Mouse (Mus musculus): ENCODE measurements around the gene Ythdc1. TPM values are rescaled to one million over a fixed set of nuclear protein-coding genes. Genes with fewer than 3 reads are reported as not detected.
A peak's percentile ranks its signal among the peaks of the same experiment; 100 is the strongest.
"Not testable (repeated sequence)": the region's sequence is repeated elsewhere in the genome, so short reads cannot be mapped to it uniquely, and the experiment has no call there.

The Ythdc1 gene
- total RNA-seq, 2 experiments from 2014 or later: 64.5 to 65.3 TPM

DNA sequence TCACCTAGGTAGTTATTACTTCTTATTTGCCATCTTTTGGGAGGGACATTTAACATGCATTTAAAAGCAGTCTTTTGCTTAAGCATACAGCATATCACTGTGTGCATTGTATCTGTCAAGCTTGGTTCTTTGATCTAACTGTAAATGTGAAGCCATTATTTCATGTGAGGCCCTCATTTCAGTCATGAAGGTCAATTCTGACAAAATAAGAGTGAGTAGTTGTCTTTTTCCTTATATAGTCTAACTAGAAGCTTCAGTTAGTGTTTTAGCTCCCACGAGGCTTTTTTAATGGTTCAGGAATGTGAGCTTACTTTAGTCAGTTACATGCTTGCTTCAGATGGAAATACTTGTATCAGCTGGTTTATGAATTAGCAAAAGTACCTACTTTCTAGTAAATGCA lies 34.1 kb downstream of the Ythdc1 start:
- Histone ChIP-seq H3K27ac (no peak overlapping the region), H3K4me3 (no peak overlapping the region)
- no peak for TF ChIP-seq CTCF (conservative IDR thresholded peaks at IDR 0.05)
- no peak for DNase-seq (ENCODE audit: low spot score in 2 of 2)

GRCm38 (mm10) chr5:86839472-86839871 lies 35.5 kb downstream of the Ythdc1 start:
- DNase-seq (ENCODE audit: low spot score in 2 of 2): no peak
- Histone ChIP-seq H3K4me3 (no peak overlapping the region), H3K27ac (no peak overlapping the region)
- no peak for TF ChIP-seq CTCF (conservative IDR thresholded peaks at IDR 0.05)

DNA sequence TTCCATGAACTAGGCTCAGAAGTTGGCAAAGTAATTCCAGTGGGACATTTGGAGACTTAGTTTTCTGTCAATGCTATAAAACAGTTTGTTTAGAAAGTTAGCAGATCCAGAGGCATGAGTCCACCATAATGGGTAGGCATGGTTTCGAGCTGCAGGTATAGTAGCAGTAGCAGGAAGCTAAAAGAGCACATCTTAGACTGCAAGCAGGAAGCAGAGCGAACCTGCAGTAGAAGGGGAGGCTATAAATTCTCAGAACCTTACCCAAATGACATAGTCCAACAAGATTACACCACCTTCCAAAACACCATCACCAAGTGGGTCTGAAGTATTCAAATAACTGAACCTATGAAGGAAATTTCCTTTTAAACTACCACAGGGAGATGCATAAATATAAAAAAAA lies 36.2 kb downstream of the Ythdc1 start:
- no peak overlapping the region for H3K27ac ChIP-seq
- no peak for TF ChIP-seq CTCF (conservative IDR thresholded peaks at IDR 0.05)
- DNase-seq (ENCODE audit: low spot score in 2 of 2): no peak
- H3K4me3 ChIP-seq: no peak overlapping the region

DNA sequence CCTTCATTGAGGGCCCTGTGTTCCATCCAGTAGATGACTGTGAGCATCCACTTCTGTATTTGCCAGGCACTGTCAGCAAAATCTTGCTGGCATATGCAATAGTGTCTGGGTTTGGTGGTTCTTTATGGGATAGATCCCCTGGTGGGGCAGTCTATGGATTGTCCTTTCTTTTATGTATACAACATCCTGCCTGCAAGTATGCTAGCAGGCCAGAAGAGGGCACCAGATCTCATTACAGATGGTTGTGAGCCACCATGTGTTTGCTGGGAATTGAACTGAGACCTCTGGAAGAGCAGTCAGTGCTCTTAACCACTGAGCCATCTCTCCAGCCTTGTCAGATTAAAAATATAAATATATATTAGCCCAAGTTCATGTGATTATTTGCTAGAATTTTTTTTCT lies 37.2 kb downstream of the Ythdc1 start:
- H3K27ac ChIP-seq; H3K4me3 ChIP-seq; DNase-seq (ENCODE audit: low spot score in 2 of 2): not testable (repeated sequence)
- peak; percentile 55 for TF ChIP-seq CTCF (conservative IDR thresholded peaks at IDR 0.05)

GRCm38 (mm10) chr5:86850104-86850503 lies 46.1 kb downstream of the Ythdc1 start:
- peak; percentile 80 for TF ChIP-seq CTCF (conservative IDR thresholded peaks at IDR 0.05)
- no peak overlapping the region for H3K27ac ChIP-seq
- DNase-seq (ENCODE audit: low spot score in 2 of 2): no peak
- H3K4me3 ChIP-seq: no peak overlapping the region

DNA sequence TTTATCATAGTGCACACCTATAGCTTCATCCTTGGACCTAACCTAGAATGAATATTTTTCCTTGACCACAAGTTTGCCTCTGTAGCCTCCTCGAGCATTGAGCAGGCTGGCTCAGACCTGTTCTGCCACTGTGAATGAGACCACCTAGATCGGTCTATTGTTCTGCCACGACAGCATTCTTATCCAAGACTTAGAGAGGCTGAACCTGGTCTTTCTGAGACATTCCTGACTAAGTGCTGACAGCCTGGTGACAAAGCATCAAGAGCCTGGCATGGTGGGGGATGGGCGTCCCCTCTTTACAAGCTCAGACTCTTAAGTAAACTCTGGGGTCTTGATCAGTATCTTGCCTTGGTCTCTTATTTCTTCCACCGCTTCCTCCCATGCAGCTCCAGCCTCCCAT lies 47.6 kb downstream of the Ythdc1 start:
- H3K4me3 ChIP-seq: no peak overlapping the region
- no peak for DNase-seq (ENCODE audit: low spot score in 2 of 2)
- no peak overlapping the region for H3K27ac ChIP-seq
- no peak for TF ChIP-seq CTCF (conservative IDR thresholded peaks at IDR 0.05)

GRCm38 (mm10) chr5:86856505-86856904 lies 52.5 kb downstream of the Ythdc1 start:
- DNase-seq (ENCODE audit: low spot score in 2 of 2); H3K4me3 ChIP-seq; H3K27ac ChIP-seq: not testable (repeated sequence)

DNA sequence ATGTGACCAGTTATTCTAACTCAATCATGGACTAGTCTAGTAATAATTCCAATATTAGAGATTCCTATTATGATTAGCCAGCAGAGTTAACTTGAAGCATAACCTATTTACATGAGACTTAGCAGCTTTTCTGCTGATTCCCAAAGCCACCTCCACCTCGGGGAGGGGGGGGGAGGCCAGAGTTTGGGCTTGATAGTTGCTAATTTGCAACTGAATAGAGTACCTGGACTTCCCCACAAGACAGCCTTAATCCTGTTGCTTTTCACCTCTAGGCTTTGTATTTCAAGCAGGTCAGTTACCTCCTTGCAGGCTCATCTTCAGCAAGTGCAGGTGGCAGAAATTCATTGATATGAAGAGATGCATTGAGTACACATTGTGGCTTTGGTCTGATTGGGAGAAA lies 53.7 kb downstream of the Ythdc1 start:
- Histone ChIP-seq H3K4me3 (no peak overlapping the region), H3K27ac (no peak overlapping the region)
- no peak for DNase-seq (ENCODE audit: low spot score in 2 of 2)
- no peak for TF ChIP-seq CTCF (conservative IDR thresholded peaks at IDR 0.05)

- H3K4me3 ChIP-seq: no peak overlapping the region
- H3K27ac ChIP-seq: no peak overlapping the region
- TF ChIP-seq CTCF (conservative IDR thresholded peaks at IDR 0.05): no peak
- no peak for DNase-seq (ENCODE audit: low spot score in 2 of 2)
Observed at GRCm38 (mm10) chr5:86858336-86858735, 54.3 kb downstream of the Ythdc1 start.

DNA sequence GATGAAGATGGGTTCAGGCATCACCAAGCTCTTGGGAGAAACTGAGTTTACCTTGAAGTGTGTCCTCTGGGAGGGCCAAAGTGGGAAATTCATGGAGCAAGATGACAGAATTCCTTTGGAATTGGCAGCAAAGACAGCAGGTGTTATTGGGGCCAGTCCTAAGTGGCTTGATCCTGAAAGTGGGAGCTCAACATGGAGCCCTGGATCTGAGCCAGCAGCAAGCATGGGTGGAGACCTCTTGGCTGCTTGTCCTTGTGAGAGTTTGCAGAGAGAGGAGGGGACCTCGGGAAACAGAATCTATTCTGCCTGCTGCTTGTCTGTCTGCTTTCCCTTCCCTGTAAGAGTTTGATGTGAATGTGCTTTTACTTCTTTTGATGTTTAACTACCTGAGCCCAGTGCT lies 67.9 kb downstream of the Ythdc1 start:
- Histone ChIP-seq H3K4me3 (no peak overlapping the region), H3K27ac (no peak overlapping the region)
- no peak for DNase-seq (ENCODE audit: low spot score in 2 of 2)
- TF ChIP-seq CTCF (conservative IDR thresholded peaks at IDR 0.05): no peak

Other genes starting within 250 kb of the Ythdc1 start
- gene Tmprss11f, start 171.8 kb upstream of the Ythdc1 start, total RNA-seq (2021): not detected
- gene Tmprss11b, start 127.9 kb upstream of the Ythdc1 start, total RNA-seq (2021): not detected
- gene Tmprss11e, start 58.4 kb upstream of the Ythdc1 start, total RNA-seq (2021): not detected
- not detected for gene Ugt2b34, start 102.7 kb downstream of the Ythdc1 start, total RNA-seq (2021)
- not detected for gene Ugt2b1, start 122.3 kb downstream of the Ythdc1 start, total RNA-seq (2021)
- not detected for gene Ugt2b35, start 196.6 kb downstream of the Ythdc1 start, total RNA-seq (2021)

Data from layer of hippocampus, adult 2 months (tissue).